ENCODE assay signal across 11 mouse cellular contexts in genomic region chr8:48450397-48451246, GRCm38 (mm10).
A peak's percentile ranks its signal among the peaks of the same experiment; 100 is the strongest.
DNase-seq lines count a peak whose midpoint lies in the region; ATAC-seq and TF ChIP-seq lines count a peak whose summit lies in the region.
"Had no signal": no experiment of that assay in that cellular context is flagged by ENCODE, and none has a peak within 500 bp of the region (broad histone marks: within the 10 kb centered on the region; RNA-seq: fewer than 3 reads in every experiment).

No protein-coding gene starts in this region.

- peak overlapping the region; percentile 62 for H3K27ac ChIP-seq in hindbrain, embryonic 10.5 days
- no peak overlapping the region for H3K27ac ChIP-seq in hindbrain, embryonic 14.5 days
- H3K27ac ChIP-seq in embryonic facial prominence, embryonic 12.5 days: peak overlapping the region; percentile 65
- H3K27ac ChIP-seq in limb, embryonic 14.5 days (replicated peaks; ENCODE audit: low read depth, low read length): peak overlapping the region; percentile 59
- H3K27ac ChIP-seq: kidney, postnatal 0 days had no signal

- H3K9me3 ChIP-seq in hindbrain, embryonic 10.5 days: no peaks in the 10 kb centered on the region
- H3K9me3 ChIP-seq in hindbrain, embryonic 14.5 days (ENCODE audit: control insufficient read depth, low read length): no peaks in the 10 kb centered on the region
- H3K9me3 ChIP-seq in embryonic facial prominence, embryonic 12.5 days: no peaks in the 10 kb centered on the region
- H3K9me3 ChIP-seq in limb, embryonic 14.5 days (ENCODE audit: control insufficient read depth, low read length): no peaks in the 10 kb centered on the region

- TF ChIP-seq POLR2A in limb, embryonic 14.5 days (IDR thresholded peaks at IDR 0.05; ENCODE audit: borderline replicate concordance, extremely low read depth, insufficient read depth, insufficient read length): no peak

- 76% methylated on average over 23 of the region's 23 CpGs for WGBS in hindbrain, embryonic 10.5 days
- WGBS in hindbrain, embryonic 14.5 days: 61% methylated on average over 23 of the region's 23 CpGs
- 33% methylated on average over 23 of the region's 23 CpGs for WGBS in embryonic facial prominence, embryonic 12.5 days
- WGBS in limb, embryonic 14.5 days: 34% methylated on average over 23 of the region's 23 CpGs

- no peak; the same call in 1 of the 2 replicates for ATAC-seq in hindbrain, embryonic 14.5 days (ENCODE audit: low FRiP score)
- peak; percentile 42; the same call in 1 of the 2 replicates for ATAC-seq in embryonic facial prominence, embryonic 12.5 days (ENCODE audit: insufficient number of reproducible peaks, insufficient read depth, low FRiP score, low TSS enrichment)
- ATAC-seq in limb, embryonic 14.5 days (ENCODE audit: low FRiP score, low read depth): peak; percentile 58
- no peak for ATAC-seq in megakaryocyte-erythroid progenitor cell, adult 5-6 weeks (replicated peaks; ENCODE audit: low FRiP score, low TSS enrichment, poor library complexity, severe bottlenecking)
- ATAC-seq: CD4-positive, CD25-positive, alpha-beta regulatory T cell, adult 4 months had no signal

- no peak overlapping the region for H3K4me3 ChIP-seq in hindbrain, embryonic 10.5 days
- H3K4me3 ChIP-seq in hindbrain, embryonic 14.5 days (replicated peaks; ENCODE audit: low read length): no peak overlapping the region
- H3K4me3 ChIP-seq in embryonic facial prominence, embryonic 12.5 days: 0 out of 2 replicates have a peak overlapping the region, but pooled peaks have one; percentile 13
- peak overlapping the region; percentile 7; the same call in 1 of the 2 replicates for H3K4me3 ChIP-seq in limb, embryonic 14.5 days (replicated peaks; ENCODE audit: low read length)

- H3K4me2 ChIP-seq in hindbrain, embryonic 14.5 days (replicated peaks): no peak overlapping the region
- peak overlapping the region; percentile 32 for H3K4me2 ChIP-seq in embryonic facial prominence, embryonic 12.5 days (replicated peaks)
- H3K4me2 ChIP-seq in limb, embryonic 14.5 days (replicated peaks; ENCODE audit: low read depth, low read length, severe bottlenecking): peak overlapping the region; percentile 45

- peaks cover 44% of the 10 kb centered on the region for H3K4me1 ChIP-seq in hindbrain, embryonic 10.5 days (replicated peaks)
- H3K4me1 ChIP-seq in hindbrain, embryonic 14.5 days (replicated peaks; ENCODE audit: control insufficient read depth, insufficient read depth, low read length): peaks cover 22% of the 10 kb centered on the region
- H3K4me1 ChIP-seq in embryonic facial prominence, embryonic 12.5 days: peaks cover 36% of the 10 kb centered on the region
- H3K4me1 ChIP-seq in limb, embryonic 14.5 days (ENCODE audit: control insufficient read depth, insufficient read depth, low read length): peaks cover 27% of the 10 kb centered on the region

- no peaks in the 10 kb centered on the region for H3K27me3 ChIP-seq in hindbrain, embryonic 10.5 days (ENCODE audit: insufficient read depth, poor library complexity, severe bottlenecking)
- no peaks in the 10 kb centered on the region for H3K27me3 ChIP-seq in hindbrain, embryonic 14.5 days (ENCODE audit: control insufficient read depth, insufficient read depth, low read length)
- H3K27me3 ChIP-seq in embryonic facial prominence, embryonic 12.5 days: no peaks in the 10 kb centered on the region
- no peaks in the 10 kb centered on the region for H3K27me3 ChIP-seq in limb, embryonic 14.5 days (ENCODE audit: control insufficient read depth, insufficient read depth, low read length)

- DNase-seq in hindbrain, embryonic 10.5 days (ENCODE audit: low spot score): no peak
- DNase-seq in hindbrain, embryonic 14.5 days (ENCODE audit: low spot score): no peak
- DNase-seq in heart, adult 9 months (ENCODE audit: low spot score in 2 of 2): peak; percentile 15 to 28
- peak; percentile 48 for DNase-seq in limb, embryonic 14.5 days (ENCODE audit: low spot score)
- DNase-seq in right cerebral cortex, adult 18-20 months: no peak
- no peak for DNase-seq in B cell, adult 2 months
- DNase-seq: thymus, postnatal 4 days had no signal

- no peak overlapping the region for H3K9ac ChIP-seq in hindbrain, embryonic 14.5 days
- no peak overlapping the region for H3K9ac ChIP-seq in embryonic facial prominence, embryonic 12.5 days
- no peak overlapping the region for H3K9ac ChIP-seq in limb, embryonic 14.5 days (ENCODE audit: low read depth, low read length, severe bottlenecking)

- H3K36me3 ChIP-seq in hindbrain, embryonic 10.5 days: no peaks in the 10 kb centered on the region
- H3K36me3 ChIP-seq in hindbrain, embryonic 14.5 days (replicated peaks; ENCODE audit: control insufficient read depth, insufficient read depth): no peaks in the 10 kb centered on the region
- H3K36me3 ChIP-seq in embryonic facial prominence, embryonic 12.5 days: no peaks in the 10 kb centered on the region
- H3K36me3 ChIP-seq in limb, embryonic 14.5 days (ENCODE audit: control insufficient read depth, insufficient read depth, low read length): no peaks in the 10 kb centered on the region

Comparison
In these comparisons a context has a peak if more than half of its experiments do, and no peak if none do; other contexts are left out.
1. DNase-seq: peak in heart, adult 9 months (2 of 2) and limb, embryonic 14.5 days (single experiment); none in hindbrain, embryonic 10.5 days (single experiment), hindbrain, embryonic 14.5 days (single experiment), right cerebral cortex, adult 18-20 months (single experiment) and B cell, adult 2 months (0 of 2).
2. H3K4me3 ChIP-seq: peak in embryonic facial prominence, embryonic 12.5 days (single experiment) and limb, embryonic 14.5 days (single experiment); none in hindbrain, embryonic 10.5 days (single experiment) and hindbrain, embryonic 14.5 days (single experiment).
3. ATAC-seq: peak in embryonic facial prominence, embryonic 12.5 days (single experiment) and limb, embryonic 14.5 days (single experiment); none in hindbrain, embryonic 14.5 days (single experiment) and megakaryocyte-erythroid progenitor cell, adult 5-6 weeks (single experiment).